Mouse (Mus musculus) monocyte, adult 2 months (primary cell): ENCODE data around the gene 1700042G07Rik.

Source experiments
- DNase-seq, 2 experiments: peaks; one replicate each; pipeline ENCODE4 v3.0.0; 2022; ENCODE audit warnings: low spot score in 2 of 2, low read depth in 1 of 2

Gene 1700042G07Rik

DNA sequence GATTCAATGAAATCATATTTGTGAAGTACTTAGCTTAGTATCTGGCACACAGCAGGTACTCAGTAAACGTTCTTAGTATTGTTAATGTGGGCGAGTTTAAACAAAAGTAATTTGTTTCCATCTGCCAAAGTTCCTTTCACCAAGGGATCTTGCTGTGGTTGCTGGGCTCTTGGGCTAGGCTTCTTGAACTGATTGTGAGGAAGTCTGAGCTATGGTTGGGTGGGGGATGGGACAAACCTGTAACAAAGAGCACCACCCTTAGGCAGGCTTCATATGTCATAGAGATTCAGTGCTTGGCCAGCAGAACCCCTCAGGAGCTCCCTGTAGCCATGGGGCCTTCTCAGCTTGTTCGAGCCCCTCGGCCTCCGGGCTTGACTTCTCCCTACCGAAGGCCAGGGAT, at the start of gene 1700042G07Rik, which contains the start of gene Gm49337:
1700042G07Rik (plus strand) TSS at position 301 of the 400 bp plus-strand sequence.
Gm49337 (plus strand) TSS at position 313 of the 400 bp plus-strand sequence.
- DNase-seq, result no peak

DNA sequence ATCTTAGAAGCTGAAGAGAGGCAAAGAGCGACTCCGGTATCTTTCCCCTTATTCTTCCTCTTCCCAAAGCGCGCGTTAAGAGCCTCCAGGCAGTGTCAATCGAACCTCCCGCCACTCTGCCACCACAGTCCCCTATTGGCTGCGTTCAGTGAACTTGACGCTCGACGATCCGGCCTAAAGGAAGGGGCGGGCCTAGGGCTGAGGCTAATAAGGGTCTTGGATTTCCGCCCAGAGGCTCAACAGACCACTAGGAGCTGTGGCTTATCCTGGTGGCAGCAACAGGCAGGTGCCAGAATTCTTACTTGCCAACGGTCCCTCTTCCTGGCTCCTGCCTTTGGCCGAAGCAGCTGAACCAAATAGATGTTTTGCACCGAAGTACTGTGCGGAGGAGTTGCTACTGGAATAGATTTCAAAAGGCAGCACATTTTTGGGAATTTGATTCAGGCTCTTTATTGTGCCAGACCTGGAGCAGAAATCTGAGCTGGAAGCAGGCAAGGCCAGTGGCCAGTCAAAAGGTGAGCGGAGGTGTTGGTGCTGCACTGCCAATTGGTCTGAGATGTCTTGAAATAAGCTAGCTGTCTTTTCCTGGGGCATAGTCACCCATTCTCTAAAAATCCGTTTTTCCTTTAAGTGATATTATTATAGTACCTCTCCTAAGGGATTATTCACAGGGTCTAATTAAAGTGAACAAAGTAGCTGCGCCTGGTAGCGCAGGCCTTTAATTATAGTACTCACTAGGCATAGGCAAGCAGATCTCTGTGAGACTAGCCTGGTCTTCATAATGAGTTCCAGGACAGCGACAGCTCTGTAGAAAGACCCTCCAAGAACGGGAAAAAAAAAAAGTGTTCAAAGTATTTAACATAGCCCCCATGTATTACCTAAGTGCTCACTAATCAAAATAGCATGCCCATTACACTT, 49.3 kb upstream of the 1700042G07Rik start, which contains the start of the genes Rad54l and Pomgnt1:
Rad54l (minus strand) TSS at position 89 of the 918 bp plus-strand sequence.
Pomgnt1 (plus strand) TSS at position 239 of the 918 bp plus-strand sequence.
- peak; percentile 37 to 51 for DNase-seq

GRCm38 (mm10) chr4:116125803-116126386, 47.3 kb upstream of the 1700042G07Rik start:
- DNase-seq, result no peak

DNA sequence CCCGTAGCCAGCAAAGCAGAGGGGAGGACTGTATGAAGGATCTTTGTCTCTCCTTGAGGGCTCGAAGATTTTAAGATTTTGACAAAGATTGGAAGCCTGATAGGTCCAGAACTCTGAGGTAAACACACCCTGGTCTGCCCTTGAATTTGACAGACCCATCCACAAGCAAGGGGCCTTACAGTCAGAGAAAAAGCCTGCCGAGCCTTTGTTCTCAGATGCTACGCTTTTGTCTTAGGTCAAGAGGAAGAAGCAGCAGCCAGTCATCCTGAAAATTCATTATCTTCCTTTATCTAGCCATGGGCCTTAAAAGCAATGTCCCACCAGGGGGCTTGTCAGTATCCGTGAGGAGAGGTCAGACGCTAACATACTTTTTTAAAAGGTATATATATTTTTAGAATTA, 45.2 kb upstream of the 1700042G07Rik start:
- DNase-seq, result no peak

- no peak for DNase-seq
These were observed 40.0 kb upstream of the 1700042G07Rik start for GRCm38 (mm10) chr4:116133126-116133525.

DNA sequence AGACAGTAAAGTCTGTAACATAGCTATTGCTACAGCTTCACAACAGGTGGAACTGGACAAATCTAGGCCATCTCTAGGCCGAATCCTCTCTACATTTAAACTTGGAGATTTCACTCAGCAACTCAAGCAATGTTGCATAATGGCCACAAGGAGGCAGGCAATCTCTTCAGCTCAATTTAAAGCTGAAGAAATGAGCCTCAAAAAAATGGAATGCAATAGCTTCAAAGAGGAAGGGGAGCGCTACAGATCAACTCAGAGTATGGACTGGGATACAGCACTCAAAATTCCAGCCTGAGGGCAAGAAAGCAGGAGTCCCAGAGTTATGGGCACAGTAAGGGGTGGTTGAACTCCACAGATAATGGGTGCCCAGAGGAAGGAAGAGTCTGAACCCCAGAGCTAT, 38.2 kb upstream of the 1700042G07Rik start:
- DNase-seq, result no peak

DNA sequence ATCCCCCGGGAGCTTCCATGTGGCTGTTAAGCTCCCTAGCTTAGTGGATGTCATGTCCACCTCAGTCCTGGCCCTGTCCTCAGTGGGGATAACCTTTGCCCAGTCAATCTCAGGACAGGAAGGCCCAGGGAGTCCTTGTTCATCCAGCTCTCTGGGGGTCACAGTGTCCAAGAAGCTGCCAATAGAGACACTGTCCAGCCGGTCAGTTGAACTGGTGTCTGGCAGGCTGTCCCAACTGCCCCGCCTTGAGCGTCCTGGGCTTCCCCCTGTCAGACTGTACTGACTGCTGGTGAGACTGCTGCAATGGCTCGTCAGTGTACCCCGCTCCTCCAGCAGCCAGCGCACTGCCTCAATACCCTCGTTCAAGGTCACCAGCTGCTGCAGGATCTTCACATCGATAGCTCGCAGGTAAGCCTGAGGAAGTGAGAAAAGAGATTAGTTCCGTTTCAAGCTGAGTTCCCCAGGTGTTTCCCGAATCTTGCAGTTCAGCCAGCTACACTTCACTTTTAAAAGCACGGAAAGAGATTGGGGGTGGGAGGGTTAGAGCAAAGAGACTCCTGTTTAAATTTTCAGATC, 35.7 kb upstream of the 1700042G07Rik start:
- no peak for DNase-seq

GRCm38 (mm10) chr4:116140801-116141574, 32.2 kb upstream of the 1700042G07Rik start:
- no peak for DNase-seq

- no peak for DNase-seq
These were observed 31.4 kb upstream of the 1700042G07Rik start for GRCm38 (mm10) chr4:116141736-116142135.

- DNase-seq, result no peak
These were observed 30.9 kb upstream of the 1700042G07Rik start for GRCm38 (mm10) chr4:116142269-116142668.

GRCm38 (mm10) chr4:116143317-116143811, 29.8 kb upstream of the 1700042G07Rik start:
- DNase-seq, result no peak

DNA sequence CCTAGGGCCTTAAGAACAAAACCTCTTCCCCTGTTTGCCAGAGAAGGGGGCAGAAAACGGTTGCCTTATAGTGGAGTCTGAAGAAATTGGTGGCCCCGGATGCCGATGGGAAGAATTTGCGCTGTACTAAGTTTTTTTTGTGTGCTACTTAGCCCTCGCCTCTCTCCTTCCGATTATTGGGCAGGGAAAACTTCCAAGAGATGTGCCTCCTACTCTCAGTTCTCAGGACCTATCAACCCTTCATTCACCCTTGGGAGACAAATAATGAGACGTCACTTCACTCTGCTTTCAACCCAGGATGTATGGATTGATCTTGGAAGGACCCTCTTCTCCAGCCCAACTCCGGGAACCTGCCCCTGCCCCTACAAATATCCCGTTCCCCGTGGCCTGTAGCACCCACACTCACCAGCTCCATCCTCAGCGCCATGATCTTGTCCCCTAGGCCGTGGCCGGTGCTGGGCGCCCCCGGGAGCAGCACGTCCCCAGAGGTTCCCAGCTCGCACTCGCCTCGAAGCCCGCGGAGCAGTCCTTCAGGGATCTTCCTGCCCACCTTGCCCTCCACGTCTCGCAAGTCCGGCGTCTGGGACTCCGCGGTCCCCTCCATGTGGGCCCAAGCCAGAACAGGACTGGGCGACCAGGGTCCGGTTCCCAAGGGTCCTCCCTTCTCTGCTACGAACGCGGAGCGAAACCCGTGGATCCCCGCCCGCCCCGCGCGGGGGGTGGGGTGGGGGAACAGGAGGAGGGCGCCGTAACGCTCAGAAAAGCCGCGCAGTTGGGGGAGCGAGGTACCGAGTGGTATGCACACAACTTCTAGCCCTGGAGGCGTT, 29.1 kb upstream of the 1700042G07Rik start:
- no peak for DNase-seq

GRCm38 (mm10) chr4:116149812-116150155, 23.4 kb upstream of the 1700042G07Rik start:
- no peak for DNase-seq

- DNase-seq, result peak in 1 of 2 experiments; percentile 18
These were observed 22.9 kb upstream of the 1700042G07Rik start for GRCm38 (mm10) chr4:116150156-116150861.

GRCm38 (mm10) chr4:116150862-116151221, 22.3 kb upstream of the 1700042G07Rik start:
- no peak for DNase-seq

DNA sequence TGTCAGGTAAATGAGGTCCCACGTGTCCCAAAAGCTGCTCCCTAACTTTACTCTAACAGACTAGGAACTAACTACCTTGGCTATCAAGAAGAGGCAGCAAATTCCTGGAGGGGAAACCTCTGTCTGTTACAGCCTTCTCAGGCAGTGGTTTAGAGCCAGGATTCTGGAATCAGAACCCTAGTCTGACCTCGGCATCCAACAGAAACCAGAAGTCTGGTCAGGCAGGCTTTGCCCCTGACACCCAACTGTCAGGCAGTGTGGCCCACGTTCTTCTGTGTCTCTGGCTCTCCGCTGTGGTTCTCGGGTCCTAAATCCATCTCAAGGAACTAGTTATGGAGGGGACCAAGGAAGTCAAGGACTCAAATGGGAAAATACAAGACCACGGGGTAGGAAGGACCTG, 21.9 kb upstream of the 1700042G07Rik start, which contains the start of gene Lurap1:
Lurap1 (minus strand) TSS at position 101 of the 400 bp plus-strand sequence.
- no peak for DNase-seq

GRCm38 (mm10) chr4:116152702-116153101, 20.5 kb upstream of the 1700042G07Rik start:
- DNase-seq, result no peak

DNA sequence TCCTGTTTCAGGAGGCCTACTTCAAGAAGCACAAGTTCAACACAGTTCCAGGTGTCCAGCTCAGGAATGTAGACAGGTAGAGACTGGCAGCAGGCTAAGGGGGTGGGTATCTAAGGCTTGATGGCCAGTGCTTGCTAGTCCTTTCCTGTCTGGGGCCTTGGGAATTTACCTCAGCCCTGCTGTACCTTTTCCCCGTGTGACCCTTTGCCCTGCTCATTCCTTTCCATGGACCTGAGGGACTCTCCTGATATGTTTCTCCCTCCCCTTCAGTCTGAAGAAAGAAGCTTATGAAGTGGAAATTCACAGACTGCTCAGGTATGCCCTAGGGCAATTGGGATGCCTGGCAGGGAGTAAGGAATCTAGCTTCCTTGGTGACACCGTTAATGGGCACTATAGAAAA, 15.3 kb upstream of the 1700042G07Rik start:
- no peak for DNase-seq

- DNase-seq, result no peak
These were observed 13.3 kb upstream of the 1700042G07Rik start for GRCm38 (mm10) chr4:116159912-116160311.
